ENCODE assay signal across 8 mouse cellular contexts in genomic region chr6:58831232-58832009, GRCm38 (mm10). TPM values are rescaled to one million over a fixed set of nuclear protein-coding genes. Genes with fewer than 3 reads are reported as not detected.
DNase-seq lines count a peak whose midpoint lies in the region; ATAC-seq and TF ChIP-seq lines count a peak whose summit lies in the region.

TSS of gene Herc3 (plus strand) at chr6:58831465.

- ATAC-seq in embryonic facial prominence, embryonic 12.5 days (ENCODE audit: insufficient number of reproducible peaks, insufficient read depth, low FRiP score, low TSS enrichment), result peak; percentile 85
- peak; percentile 41 for ATAC-seq in monocyte, adult 5-6 weeks (replicated peaks; ENCODE audit: insufficient number of reproducible peaks, low FRiP score, low TSS enrichment, poor library complexity, severe bottlenecking)

- no peaks in the 10 kb centered on the region for H3K36me3 ChIP-seq in embryonic facial prominence, embryonic 12.5 days
- H3K36me3 ChIP-seq in kidney, adult 2 months (ENCODE audit: control insufficient read depth, insufficient read depth, low read length), result no peaks in the 10 kb centered on the region

- under 1% methylated on average over 79 of the region's 83 CpGs for WGBS in embryonic facial prominence, embryonic 12.5 days
- WGBS in kidney, adult 2 months, result 1% methylated on average over 82 of the region's 83 CpGs

- H3K9me3 ChIP-seq in embryonic facial prominence, embryonic 12.5 days, result no peaks in the 10 kb centered on the region

- peak; percentile 62 for DNase-seq in 3T3-L1 (ENCODE audit: low read depth, low spot score)
- DNase-seq in adrenal gland, postnatal 25 days, result peak; percentile 91
- DNase-seq in heart, adult 18-20 months, result peak; percentile 89
- DNase-seq in kidney, adult 2 months, result peak; percentile 90
- peak; percentile 88 for DNase-seq in liver
- DNase-seq in spleen, postnatal 4 days (ENCODE audit: low spot score in 2 of 2), result peak; percentile 73 to 88

- no peaks in the 10 kb centered on the region for H3K27me3 ChIP-seq in embryonic facial prominence, embryonic 12.5 days
- H3K27me3 ChIP-seq in kidney, adult 2 months (replicated peaks; ENCODE audit: control insufficient read depth, insufficient read depth, low read length), result no peaks in the 10 kb centered on the region

- TF ChIP-seq POLR2A in kidney, adult 2 months (IDR thresholded peaks at IDR 0.05; ENCODE audit: low read depth, low read length), result peak; percentile 36

- 0 out of 2 replicates have a peak, but pooled peaks cover 4% of the 10 kb centered on the region for H3K4me1 ChIP-seq in embryonic facial prominence, embryonic 12.5 days
- peaks cover 15% of the 10 kb centered on the region; the same call in 1 of the 2 replicates for H3K4me1 ChIP-seq in kidney, adult 2 months (ENCODE audit: control insufficient read depth, insufficient read depth, low read length)

- peak within 1 kb of the TSS; percentile 69 for H3K9ac ChIP-seq in embryonic facial prominence, embryonic 12.5 days

- H3K4me2 ChIP-seq in embryonic facial prominence, embryonic 12.5 days (replicated peaks), result peak within 1 kb of the TSS; percentile 83

- H3K4me3 ChIP-seq in embryonic facial prominence, embryonic 12.5 days, result peak within 1 kb of the TSS; percentile 77
- H3K4me3 ChIP-seq in kidney, adult 2 months (ENCODE audit: insufficient read depth, low read depth, low read length), result peak within 1 kb of the TSS; percentile 92

- TF ChIP-seq CTCF in kidney, adult 2 months (conservative IDR thresholded peaks at IDR 0.05; ENCODE audit: insufficient read depth, insufficient read length, low read depth, low read length), result no peak

- H3K27ac ChIP-seq in embryonic facial prominence, embryonic 12.5 days, result peak within 1 kb of the TSS; percentile 72
- H3K27ac ChIP-seq in kidney, adult 2 months (ENCODE audit: insufficient read depth, low read depth, low read length), result peak within 1 kb of the TSS; percentile 66

RNA-seq across cellular contexts. Expression of gene Herc3, which starts in this region (rescaled TPM):
- total RNA-seq in adrenal gland, postnatal 25 days (2021), result 29.7 and 40.5 TPM in 2 replicates
- 7.2 and 11.1 TPM in 2 replicates for polyA plus RNA-seq in embryonic facial prominence, embryonic 12.5 days (2016; fragmentation: Nextera tagmentation; extraction: Ambion mirVana)
- total RNA-seq in heart, adult 18-20 months (2021), result 10 to 100 TPM; 57.3 to 63.8 TPM
- polyA plus RNA-seq in kidney, adult 2 months (2012; rRNA removed), result 28.9 and 31.1 TPM in 2 replicates
- 19.2 to 63.9 TPM (median 26.6 TPM) in 3 replicates for total RNA-seq in monocyte, adult 5-6 weeks (2017)

Comparison
In these comparisons a context has a peak if more than half of its experiments do, and no peak if none do; other contexts are left out.
1. Peak in every context shown above with its lines: DNase-seq, ATAC-seq, H3K4me3 ChIP-seq and H3K27ac ChIP-seq.